Mouse (Mus musculus): Measurements from ENCODE around the gene Gm27021.
A peak's percentile ranks its signal among the peaks of the same experiment; 100 is the strongest.

DNA sequence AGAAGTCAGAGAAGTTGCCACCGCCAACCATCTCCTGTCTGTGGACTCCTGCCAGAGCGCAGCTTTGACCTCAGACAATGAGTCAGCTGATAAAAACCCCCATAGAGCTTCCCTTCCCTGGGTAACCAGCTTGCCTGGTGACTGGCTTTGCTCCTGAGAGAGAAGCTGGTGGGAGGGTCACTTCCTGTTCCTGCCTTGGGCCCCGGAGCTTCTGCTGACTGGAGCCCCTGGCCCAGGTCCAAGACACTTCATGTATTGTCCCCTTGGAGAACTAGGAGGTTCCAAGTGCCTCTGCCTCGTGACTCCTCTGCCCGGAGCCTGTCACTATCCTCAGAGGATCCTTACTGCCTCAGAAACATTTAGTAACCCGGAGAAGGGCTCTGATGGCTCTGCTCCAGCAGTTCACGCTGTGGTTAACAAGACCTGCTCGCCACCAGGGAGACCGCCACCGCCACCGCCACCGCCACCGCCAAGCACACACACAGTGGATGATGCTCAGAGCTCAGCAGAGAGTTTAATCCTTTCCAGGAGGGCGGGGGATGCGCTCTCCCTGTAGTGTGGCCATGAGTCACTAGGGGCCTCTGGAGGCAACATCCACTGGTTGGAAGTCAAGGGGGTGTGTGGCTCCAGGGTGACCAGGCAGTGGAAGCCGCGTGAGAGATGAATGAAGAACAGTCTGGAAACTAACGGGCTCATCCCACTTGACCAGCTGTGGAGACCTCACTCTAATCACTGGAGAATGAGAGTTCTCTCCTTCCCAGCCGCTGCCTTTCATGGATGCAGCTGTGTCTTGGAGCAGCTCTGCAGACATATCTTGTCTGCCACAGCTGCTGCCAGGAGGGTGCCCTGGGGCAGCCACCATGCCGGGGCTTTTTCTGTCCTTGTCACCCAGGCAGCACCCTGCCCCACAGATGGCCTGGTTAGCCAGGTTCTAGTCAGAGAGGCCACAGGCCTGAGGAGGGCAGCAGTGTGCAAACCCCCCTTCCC is 103.7 kb downstream of the Gm27021 start:
- TF ChIP-seq CTCF (IDR thresholded peaks at IDR 0.05; ENCODE audit: borderline replicate concordance, extremely low read depth, insufficient read depth, insufficient read length): peak; percentile 38; the same call in 1 of the 2 replicates
- no peak for TF ChIP-seq POLR2A (IDR thresholded peaks at IDR 0.05; ENCODE audit: borderline replicate concordance, extremely low read depth, insufficient read depth, insufficient read length, poor library complexity, severe bottlenecking)
